Mouse (Mus musculus) heart, adult 18-20 months (tissue): ENCODE data around the gene Prcd. TPM values are rescaled to one million over a fixed set of nuclear protein-coding genes. Genes with fewer than 3 reads are reported as not detected.
"Not testable (repeated sequence)": the region's sequence is repeated elsewhere in the genome, so short reads cannot be mapped to it uniquely, and the experiment has no call there.

ENCODE experiments used
- DNase-seq, 2 experiments: peaks; one replicate each; pipeline ENCODE4 v3.0.0; 2021 to 2022; ENCODE audit warnings: mixed read lengths in 1 of 2
- long read RNA-seq, 2 experiments: library from polyadenylated mRNA; stranded (forward); transcript quantifications; one replicate each; pipeline ENCODE4 v2.0.0; 2021
- total RNA-seq, 2 experiments: library from RNA; stranded (reverse); gene quantifications; 2 replicates each; pipeline ENCODE4 v1.2.3; 2021

Prcd gene
- 1 to 10 TPM in 1 of 2 experiments, under 1 TPM in 1; 0.62 to 1.6 TPM for total RNA-seq
- long read RNA-seq, experiment 1, partial matches to known transcripts = 1 of 2 reads
- long read RNA-seq, experiment 1, other reads (novel, unspliced or antisense) = 1 of 2 reads
- long read RNA-seq, experiment 2 = 0 reads

- no peak for DNase-seq
Measured at GRCm38 (mm10) chr11:116653234-116653633, at the start of gene Prcd. Gene Prcd (plus strand): TSS chr11:116653534.

GRCm38 (mm10) chr11:116604097-116604496 lies 49.2 kb upstream of the Prcd start:
- no peak for DNase-seq

- no peak for DNase-seq
Measured at GRCm38 (mm10) chr11:116607717-116608116, 45.6 kb upstream of the Prcd start.

- DNase-seq = no peak
Measured at GRCm38 (mm10) chr11:116609965-116610630, 43.2 kb upstream of the Prcd start.

- not testable (repeated sequence) for DNase-seq
Measured at GRCm38 (mm10) chr11:116611168-116611567, 42.2 kb upstream of the Prcd start.

- no peak for DNase-seq
Measured at GRCm38 (mm10) chr11:116611883-116612282, 41.5 kb upstream of the Prcd start.

- DNase-seq = no peak
Measured at GRCm38 (mm10) chr11:116612554-116612953, 40.8 kb upstream of the Prcd start.

GRCm38 (mm10) chr11:116613234-116613633 lies 40.1 kb upstream of the Prcd start:
- DNase-seq = no peak

- peak; percentile 73 to 87 for DNase-seq
Measured at GRCm38 (mm10) chr11:116615735-116616437, 37.4 kb upstream of the Prcd start.

- DNase-seq = peak; percentile 36 to 45
Measured at GRCm38 (mm10) chr11:116616438-116617118, 36.8 kb upstream of the Prcd start.

GRCm38 (mm10) chr11:116617641-116618040 lies 35.7 kb upstream of the Prcd start:
- DNase-seq = peak; percentile 58 to 63

GRCm38 (mm10) chr11:116618666-116619065 lies 34.7 kb upstream of the Prcd start:
- no peak for DNase-seq

- DNase-seq = peak; percentile 46 to 49
Measured at GRCm38 (mm10) chr11:116619156-116619555, 34.2 kb upstream of the Prcd start.

- DNase-seq = no peak
Measured at GRCm38 (mm10) chr11:116619561-116619960, 33.8 kb upstream of the Prcd start.

- peak in 1 of 2 experiments; percentile 32 for DNase-seq
Measured at GRCm38 (mm10) chr11:116620073-116620472, 33.3 kb upstream of the Prcd start.

GRCm38 (mm10) chr11:116620559-116621253 lies 32.6 kb upstream of the Prcd start:
- no peak for DNase-seq

- peak; percentile 90 to 95 for DNase-seq
Measured at GRCm38 (mm10) chr11:116621258-116621704, 32.1 kb upstream of the Prcd start.

GRCm38 (mm10) chr11:116623281-116624124 lies 29.8 kb upstream of the Prcd start:
- DNase-seq = peak in 1 of 2 experiments; percentile 55

- DNase-seq = peak; percentile 89
Measured at GRCm38 (mm10) chr11:116624131-116624832, 29.1 kb upstream of the Prcd start.
